Mouse (Mus musculus): Measurements from ENCODE around the gene Crcp. TPM values are rescaled to one million over a fixed set of nuclear protein-coding genes. Genes with fewer than 3 reads are reported as not detected.

Gene Crcp
- polyA plus RNA-seq, 1 experiment: 41.3 TPM

DNA sequence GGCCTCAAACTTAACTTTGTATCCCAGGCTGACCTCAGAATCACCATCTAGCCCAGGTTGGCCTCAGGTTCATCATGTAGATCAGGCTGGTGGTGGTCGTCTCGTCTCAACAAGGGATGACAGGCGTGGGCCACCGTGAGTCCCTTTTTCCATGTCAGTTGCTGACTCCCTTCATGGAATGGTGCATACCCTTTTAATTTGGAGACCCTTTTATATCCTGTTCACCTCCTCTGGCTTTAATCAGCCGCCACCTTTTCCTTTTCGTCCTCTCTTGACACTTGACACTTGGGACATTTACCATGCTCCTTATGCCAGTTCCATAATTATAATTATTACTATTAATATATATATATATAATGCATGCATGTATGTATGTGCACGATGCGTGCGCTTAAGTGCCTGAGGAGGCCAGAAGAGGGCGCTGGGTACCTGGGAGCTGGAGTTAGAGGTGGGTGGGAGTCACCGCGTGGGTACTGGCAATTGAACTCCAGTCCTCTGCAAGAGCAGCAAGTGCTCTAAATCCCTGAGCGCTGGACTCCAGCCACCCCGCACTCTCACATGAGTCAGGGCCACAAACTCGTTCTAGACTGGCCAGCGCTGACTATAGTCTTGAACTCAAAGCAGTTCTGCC, 51.1 kb downstream of the Crcp start:
- Histone ChIP-seq H3K4me1 (ENCODE audit: control insufficient read depth, insufficient read depth, low read length) (peaks cover 6% of the 10 kb centered on the region), H3K27ac (ENCODE audit: insufficient read depth, low read length) (peak overlapping the region; percentile 72; the same call in 1 of the 2 replicates), H3K4me3 (ENCODE audit: insufficient read depth, low read length) (peak overlapping the region; percentile 100)
- TF ChIP-seq POLR2A (IDR thresholded peaks at IDR 0.05; ENCODE audit: extremely low read depth, insufficient read depth, low read length) (no peak), CTCF (IDR thresholded peaks at IDR 0.05; ENCODE audit: extremely low read depth, insufficient read depth, low read length) (0 out of 2 replicates have a peak, but pooled peaks have one; percentile 13)

DNA sequence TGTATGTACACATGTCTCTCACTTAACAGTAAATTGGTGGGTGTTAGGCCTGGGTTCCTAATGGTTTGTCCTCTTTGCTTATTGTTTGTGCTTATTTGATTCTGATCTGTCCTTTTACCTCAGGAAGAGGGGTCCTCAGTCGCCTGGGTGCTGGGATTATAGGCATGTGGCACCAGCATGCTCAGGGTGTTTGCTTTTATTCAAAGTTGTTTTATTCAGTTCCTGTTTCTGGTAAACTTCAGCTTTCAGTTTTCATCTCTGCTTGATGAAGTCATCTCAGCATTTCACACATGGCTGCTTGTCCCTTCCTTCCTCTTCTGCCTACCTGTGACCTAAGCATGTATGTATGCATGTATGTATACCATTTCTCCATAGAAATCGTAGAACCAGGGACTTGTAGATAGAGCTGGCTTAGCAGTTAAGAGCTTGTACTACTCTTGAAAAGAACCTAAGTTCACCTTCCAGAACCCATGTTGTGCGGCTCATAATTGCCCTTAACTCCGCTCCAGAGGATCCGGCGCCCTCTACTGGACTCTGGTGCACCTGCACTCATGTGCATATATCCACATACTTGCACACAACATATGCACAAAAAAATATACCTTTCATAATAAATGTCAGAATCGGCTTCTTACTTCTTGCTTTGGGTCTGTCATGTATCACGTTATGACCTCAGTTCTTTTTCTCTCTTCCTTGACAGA, 52.2 kb downstream of the Crcp start:
- TF ChIP-seq CTCF (IDR thresholded peaks at IDR 0.05; ENCODE audit: extremely low read depth, insufficient read depth, low read length): 0 out of 2 replicates have a peak, but pooled peaks have one; percentile 9
- no peak for TF ChIP-seq POLR2A (IDR thresholded peaks at IDR 0.05; ENCODE audit: extremely low read depth, insufficient read depth, low read length)
- peaks cover 6% of the 10 kb centered on the region for H3K4me1 ChIP-seq (ENCODE audit: control insufficient read depth, insufficient read depth, low read length)

DNA sequence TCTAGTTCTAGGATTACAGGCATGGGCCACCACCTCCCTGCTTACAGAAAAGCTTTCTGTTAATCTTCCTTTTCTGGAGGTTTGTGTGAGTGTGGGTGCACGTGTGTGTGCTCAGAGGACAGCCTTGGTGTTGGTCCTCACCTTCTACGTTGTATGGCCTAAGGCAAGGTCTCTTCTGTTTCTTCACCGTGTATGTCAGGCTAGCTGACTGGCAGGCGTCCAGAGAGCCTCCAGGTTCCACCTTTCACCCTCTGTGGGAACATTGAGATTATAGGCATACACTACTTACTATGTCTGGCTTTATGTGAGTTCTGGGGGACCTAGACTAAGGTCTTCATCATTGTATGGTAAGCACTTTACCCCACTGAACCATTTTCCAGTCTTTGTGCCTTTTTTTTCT, 53.3 kb downstream of the Crcp start:
- Histone ChIP-seq H3K4me1 (ENCODE audit: control insufficient read depth, insufficient read depth, low read length) (peaks cover 6% of the 10 kb centered on the region), H3K27ac (ENCODE audit: insufficient read depth, low read length) (no peak overlapping the region), H3K4me3 (ENCODE audit: insufficient read depth, low read length) (no peak overlapping the region)
- TF ChIP-seq POLR2A (IDR thresholded peaks at IDR 0.05; ENCODE audit: extremely low read depth, insufficient read depth, low read length) (no peak), CTCF (IDR thresholded peaks at IDR 0.05; ENCODE audit: extremely low read depth, insufficient read depth, low read length) (no peak)

More for the DNA sequence above, 52.2 kb downstream of the Crcp start:
- Histone ChIP-seq H3K4me3 (ENCODE audit: insufficient read depth, low read length) (no peak overlapping the region), H3K27ac (ENCODE audit: insufficient read depth, low read length) (no peak overlapping the region)

DNA sequence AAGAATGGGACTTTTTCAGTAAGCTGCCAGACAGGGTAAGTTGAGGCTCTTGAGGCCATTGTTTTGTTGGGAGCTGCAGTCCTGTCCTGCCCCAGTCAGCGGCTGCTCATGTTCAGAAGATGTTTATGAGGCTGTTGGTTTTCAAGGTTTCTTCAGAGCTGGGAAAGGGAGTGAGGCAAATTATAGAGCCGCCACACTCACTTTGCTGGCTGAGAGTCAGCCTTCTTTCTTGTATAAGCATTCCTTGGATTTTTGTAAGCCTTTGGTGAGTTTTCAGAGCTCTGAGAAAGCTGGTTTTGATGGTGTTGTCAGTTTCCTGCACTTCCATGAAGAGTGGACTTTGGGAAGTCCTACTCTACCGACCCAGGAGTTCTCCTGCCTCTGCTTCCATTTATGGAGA, 55.2 kb downstream of the Crcp start:
- Histone ChIP-seq H3K4me1 (ENCODE audit: control insufficient read depth, insufficient read depth, low read length) (peaks cover 7% of the 10 kb centered on the region), H3K4me3 (ENCODE audit: insufficient read depth, low read length) (no peak overlapping the region), H3K27ac (ENCODE audit: insufficient read depth, low read length) (no peak overlapping the region)
- no peak for TF ChIP-seq CTCF (IDR thresholded peaks at IDR 0.05; ENCODE audit: extremely low read depth, insufficient read depth, low read length)
- no peak for TF ChIP-seq POLR2A (IDR thresholded peaks at IDR 0.05; ENCODE audit: extremely low read depth, insufficient read depth, low read length)

- TF ChIP-seq POLR2A (IDR thresholded peaks at IDR 0.05; ENCODE audit: extremely low read depth, insufficient read depth, low read length) (no peak), CTCF (IDR thresholded peaks at IDR 0.05; ENCODE audit: extremely low read depth, insufficient read depth, low read length) (no peak)
- Histone ChIP-seq H3K4me3 (ENCODE audit: insufficient read depth, low read length) (no peak overlapping the region), H3K4me1 (ENCODE audit: control insufficient read depth, insufficient read depth, low read length) (peaks cover 8% of the 10 kb centered on the region), H3K27ac (ENCODE audit: insufficient read depth, low read length) (no peak overlapping the region)
Measured at GRCm38 (mm10) chr5:130088008-130088407, 58.9 kb downstream of the Crcp start.

- H3K4me3 ChIP-seq (ENCODE audit: insufficient read depth, low read length): no peak overlapping the region
- peaks cover 8% of the 10 kb centered on the region for H3K4me1 ChIP-seq (ENCODE audit: control insufficient read depth, insufficient read depth, low read length)
- H3K27ac ChIP-seq (ENCODE audit: insufficient read depth, low read length): no peak overlapping the region
- no peak for TF ChIP-seq POLR2A (IDR thresholded peaks at IDR 0.05; ENCODE audit: extremely low read depth, insufficient read depth, low read length)
- TF ChIP-seq CTCF (IDR thresholded peaks at IDR 0.05; ENCODE audit: extremely low read depth, insufficient read depth, low read length): no peak
Measured at GRCm38 (mm10) chr5:130088612-130089011, 59.5 kb downstream of the Crcp start.

DNA sequence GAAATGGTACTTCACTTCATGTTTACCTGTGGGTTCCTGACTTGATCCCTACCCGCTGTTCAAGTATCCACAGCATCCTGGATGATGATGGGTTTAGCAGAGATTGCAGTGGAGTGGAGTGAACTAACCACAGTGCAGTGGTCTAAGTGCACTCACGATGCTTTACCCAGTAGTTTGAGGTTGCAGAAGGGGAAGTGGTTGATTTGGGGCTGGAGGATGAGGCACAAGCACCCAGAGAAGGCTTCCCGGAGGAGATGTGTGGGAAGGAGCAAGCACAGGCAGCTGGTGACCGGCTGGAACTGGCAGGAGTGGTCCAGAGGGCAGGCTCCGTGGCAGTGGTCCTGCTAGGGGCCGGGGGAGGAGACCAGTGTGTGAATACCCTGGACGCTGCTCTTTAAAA, 60.1 kb downstream of the Crcp start:
- Histone ChIP-seq H3K27ac (ENCODE audit: insufficient read depth, low read length) (peak overlapping the region; percentile 61), H3K4me3 (ENCODE audit: insufficient read depth, low read length) (no peak overlapping the region), H3K4me1 (ENCODE audit: control insufficient read depth, insufficient read depth, low read length) (peaks cover 8% of the 10 kb centered on the region)
- TF ChIP-seq POLR2A (IDR thresholded peaks at IDR 0.05; ENCODE audit: extremely low read depth, insufficient read depth, low read length) (no peak), CTCF (IDR thresholded peaks at IDR 0.05; ENCODE audit: extremely low read depth, insufficient read depth, low read length) (no peak)

DNA sequence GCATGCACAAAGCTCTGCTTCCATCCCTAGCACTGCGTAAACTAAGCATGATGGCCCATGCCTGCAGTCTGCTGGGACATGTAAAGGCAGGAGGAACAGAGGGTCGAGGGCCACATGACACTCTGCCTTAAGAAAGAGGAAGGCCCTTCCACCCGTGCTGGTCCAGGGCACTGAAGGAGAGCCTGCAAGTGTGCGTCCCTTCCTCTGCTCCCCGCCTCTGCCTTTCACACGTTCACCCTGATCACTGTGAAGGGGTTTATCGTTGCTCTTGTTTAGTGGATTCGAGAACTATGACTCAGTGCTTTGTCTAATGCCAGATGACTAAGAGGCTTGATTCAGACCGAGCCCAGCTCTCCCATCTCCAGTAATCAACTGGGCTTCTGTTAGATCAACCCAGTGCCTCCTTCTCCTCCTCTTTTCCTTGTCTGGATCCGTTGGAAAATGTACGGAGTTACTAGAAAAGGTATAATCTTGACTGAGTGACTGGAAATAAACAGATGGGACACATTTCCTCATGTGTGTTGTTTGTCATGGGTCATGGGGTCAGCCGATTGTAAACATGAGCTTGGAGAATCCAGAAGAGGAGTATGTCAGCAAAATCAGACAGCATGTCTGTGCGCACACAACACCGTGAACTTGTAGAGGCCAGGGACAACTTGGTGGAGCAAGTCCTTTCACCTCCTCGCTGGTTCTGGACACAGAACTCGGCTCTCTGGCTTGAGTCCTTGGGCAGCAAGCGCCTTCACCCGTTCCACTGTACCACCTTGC, 60.7 kb downstream of the Crcp start:
- no peak overlapping the region for H3K4me3 ChIP-seq (ENCODE audit: insufficient read depth, low read length)
- H3K4me1 ChIP-seq (ENCODE audit: control insufficient read depth, insufficient read depth, low read length): peaks cover 8% of the 10 kb centered on the region
- H3K27ac ChIP-seq (ENCODE audit: insufficient read depth, low read length): peak overlapping the region; percentile 61
- TF ChIP-seq CTCF (IDR thresholded peaks at IDR 0.05; ENCODE audit: extremely low read depth, insufficient read depth, low read length): no peak
- TF ChIP-seq POLR2A (IDR thresholded peaks at IDR 0.05; ENCODE audit: extremely low read depth, insufficient read depth, low read length): no peak

DNA sequence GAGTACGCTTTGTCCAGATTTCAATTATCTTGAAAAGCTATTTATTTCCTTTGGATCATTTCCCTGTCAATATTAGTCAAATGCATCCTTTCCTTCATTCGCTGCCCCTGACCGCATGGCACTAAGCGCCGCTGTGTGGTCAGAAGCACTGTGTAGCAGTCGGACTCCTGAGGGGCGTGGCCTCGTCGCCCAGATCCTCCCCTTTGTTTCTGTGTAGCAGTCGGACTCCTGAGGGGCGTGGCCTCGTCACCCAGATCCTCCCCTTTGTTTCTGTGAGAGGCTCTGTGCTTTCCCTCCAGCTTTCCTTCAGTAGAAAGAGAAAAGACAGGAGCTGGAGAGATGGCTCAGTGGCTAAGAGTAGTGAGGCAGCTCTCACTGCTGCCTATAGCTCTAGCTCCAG, 67.7 kb downstream of the Crcp start:
- Histone ChIP-seq H3K27ac (ENCODE audit: insufficient read depth, low read length) (no peak overlapping the region), H3K4me3 (ENCODE audit: insufficient read depth, low read length) (no peak overlapping the region), H3K4me1 (ENCODE audit: control insufficient read depth, insufficient read depth, low read length) (no peaks in the 10 kb centered on the region)
- TF ChIP-seq CTCF (IDR thresholded peaks at IDR 0.05; ENCODE audit: extremely low read depth, insufficient read depth, low read length) (no peak), POLR2A (IDR thresholded peaks at IDR 0.05; ENCODE audit: extremely low read depth, insufficient read depth, low read length) (no peak)

All from cortical plate, adult 2 months (tissue).